Mouse (Mus musculus) MEL-GATA-1-ER (cell line): ENCODE measurements around the gene Tnfrsf11a.

Experiments
- DNase-seq: peaks from one replicate; pipeline ENCODE4 v3.0.0-alpha.2; 2012; ENCODE audit warnings: low read depth; ENCODE audit errors: extremely low read depth

Gene Tnfrsf11a

DNA sequence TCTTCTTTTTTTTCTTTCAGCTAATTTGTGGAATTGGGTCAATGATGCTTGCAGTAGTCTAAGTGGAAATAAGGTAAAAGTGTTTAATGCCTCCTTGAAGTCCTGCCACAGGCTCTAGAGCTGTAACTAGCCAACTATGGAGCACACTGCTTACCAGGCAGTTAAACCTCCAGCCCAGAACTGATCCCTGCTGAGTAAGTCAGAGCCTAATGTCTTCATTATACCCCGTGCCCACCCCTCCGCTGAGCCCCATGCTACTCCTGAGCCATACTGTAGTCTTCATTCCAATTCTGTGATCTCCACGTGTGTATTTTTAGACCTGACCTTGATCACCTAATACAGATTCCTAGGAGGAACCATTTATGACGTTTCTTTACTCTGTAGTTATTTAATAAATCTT, 44.5 kb downstream of the Tnfrsf11a start:
- no peak for DNase-seq

DNA sequence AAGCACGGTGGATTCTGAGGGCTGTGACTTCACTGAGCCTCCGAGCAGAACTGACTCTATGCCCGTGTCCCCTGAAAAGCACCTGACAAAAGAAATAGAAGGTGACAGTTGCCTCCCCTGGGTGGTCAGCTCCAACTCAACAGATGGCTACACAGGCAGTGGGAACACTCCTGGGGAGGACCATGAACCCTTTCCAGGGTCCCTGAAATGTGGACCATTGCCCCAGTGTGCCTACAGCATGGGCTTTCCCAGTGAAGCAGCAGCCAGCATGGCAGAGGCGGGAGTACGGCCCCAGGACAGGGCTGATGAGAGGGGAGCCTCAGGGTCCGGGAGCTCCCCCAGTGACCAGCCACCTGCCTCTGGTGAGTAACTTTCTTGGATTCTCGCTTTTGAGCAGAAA, 46.9 kb downstream of the Tnfrsf11a start:
- no peak for DNase-seq

GRCm38 (mm10) chr1:105827786-105828345, 47.3 kb downstream of the Tnfrsf11a start:
- no peak for DNase-seq

DNA sequence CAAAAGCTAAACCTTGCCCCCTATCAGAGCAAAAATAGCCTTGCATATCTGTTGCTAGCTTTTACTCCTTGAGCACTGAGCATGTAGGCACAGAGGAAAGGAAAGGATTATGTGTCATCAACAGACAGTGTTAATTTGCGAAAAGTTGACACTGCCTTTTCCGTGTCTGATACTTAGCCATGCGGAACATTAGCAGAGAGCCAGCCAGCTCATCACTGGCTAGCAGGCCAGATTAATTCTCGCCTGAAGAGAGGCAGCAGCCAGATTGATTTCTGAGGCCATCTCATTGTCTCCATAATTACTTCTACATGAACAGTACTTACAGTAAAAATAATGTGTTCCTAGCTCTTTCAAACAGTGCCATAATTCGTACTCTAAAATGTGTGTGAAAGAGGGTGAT, 48.7 kb downstream of the Tnfrsf11a start:
- no peak for DNase-seq

DNA sequence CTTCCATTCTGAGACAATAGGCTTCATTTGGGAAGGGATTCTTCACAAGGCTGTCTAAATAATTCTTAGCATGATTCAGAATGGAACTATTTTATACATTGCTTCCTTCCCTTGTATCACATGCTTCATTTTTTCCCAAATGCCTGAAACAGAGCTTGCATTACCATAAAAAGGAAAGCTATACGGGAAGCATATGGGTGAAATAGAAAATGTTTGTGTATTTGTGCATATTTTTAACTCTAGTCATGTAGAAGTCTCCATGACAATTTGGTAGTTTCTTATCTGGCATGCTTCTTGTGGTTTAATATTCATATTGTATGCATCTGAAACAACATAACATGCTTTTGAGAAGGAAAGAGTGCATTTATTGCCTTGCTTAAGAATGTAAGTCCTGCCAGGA, 52.3 kb downstream of the Tnfrsf11a start:
- DNase-seq = no peak

DNA sequence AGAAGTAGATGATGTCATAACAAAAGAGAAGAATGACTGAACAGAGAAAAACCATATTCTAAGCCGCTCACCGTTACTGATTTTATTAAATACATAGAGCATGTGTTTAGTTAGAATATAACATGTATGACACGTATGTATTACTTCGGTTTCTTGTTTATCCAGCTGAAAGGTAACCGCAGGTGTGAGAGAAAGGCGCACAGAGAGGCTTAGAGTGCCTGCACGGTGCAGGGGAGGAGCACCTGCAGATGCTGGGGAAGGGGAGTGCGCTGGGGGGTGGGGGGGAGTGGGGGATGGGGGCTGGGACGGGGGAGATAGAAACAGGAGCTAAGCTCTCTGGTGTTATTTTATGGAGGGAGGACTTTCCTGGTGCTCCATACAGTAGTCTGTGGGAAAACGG, 62.4 kb downstream of the Tnfrsf11a start:
- DNase-seq = no peak

DNA sequence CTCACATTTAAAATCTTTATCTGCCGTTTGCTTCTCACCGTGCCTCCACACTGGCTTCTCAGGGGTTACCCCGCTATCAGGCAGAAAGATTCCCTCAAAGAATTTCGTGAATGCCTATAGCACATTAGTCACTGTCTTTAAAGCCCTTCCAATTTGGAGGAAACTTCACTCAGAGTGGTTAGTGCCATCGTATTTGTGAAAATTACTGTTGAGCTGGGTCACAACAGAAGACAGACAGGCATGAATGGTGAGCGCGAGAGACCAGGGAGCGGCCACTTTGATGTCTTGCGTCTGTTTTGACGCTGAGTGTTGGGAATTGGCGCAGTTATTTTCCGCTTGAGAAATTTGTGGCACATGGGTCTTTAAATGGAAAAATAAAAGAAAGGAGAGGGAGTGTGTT, 62.9 kb downstream of the Tnfrsf11a start:
- DNase-seq = no peak

DNA sequence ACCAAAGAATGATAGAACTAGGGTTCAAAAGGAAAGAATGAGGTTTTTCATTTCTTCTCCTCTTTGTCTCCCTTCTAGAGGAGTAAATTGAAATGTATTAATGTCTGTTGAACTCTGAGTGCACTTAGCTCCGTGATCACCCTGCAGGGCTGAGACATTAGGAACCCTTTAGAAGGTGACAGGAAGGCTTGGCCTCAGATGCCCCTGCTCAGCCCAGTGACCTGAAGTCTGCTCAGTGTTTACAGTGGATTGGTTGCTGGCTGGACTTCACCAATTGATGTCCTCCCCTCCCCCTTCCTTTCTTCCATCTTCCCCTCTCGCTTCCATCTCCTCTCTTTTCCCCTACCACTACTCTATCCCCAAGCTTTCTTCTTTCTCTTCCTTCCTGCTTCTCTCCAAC, 63.3 kb downstream of the Tnfrsf11a start:
- DNase-seq = no peak

DNA sequence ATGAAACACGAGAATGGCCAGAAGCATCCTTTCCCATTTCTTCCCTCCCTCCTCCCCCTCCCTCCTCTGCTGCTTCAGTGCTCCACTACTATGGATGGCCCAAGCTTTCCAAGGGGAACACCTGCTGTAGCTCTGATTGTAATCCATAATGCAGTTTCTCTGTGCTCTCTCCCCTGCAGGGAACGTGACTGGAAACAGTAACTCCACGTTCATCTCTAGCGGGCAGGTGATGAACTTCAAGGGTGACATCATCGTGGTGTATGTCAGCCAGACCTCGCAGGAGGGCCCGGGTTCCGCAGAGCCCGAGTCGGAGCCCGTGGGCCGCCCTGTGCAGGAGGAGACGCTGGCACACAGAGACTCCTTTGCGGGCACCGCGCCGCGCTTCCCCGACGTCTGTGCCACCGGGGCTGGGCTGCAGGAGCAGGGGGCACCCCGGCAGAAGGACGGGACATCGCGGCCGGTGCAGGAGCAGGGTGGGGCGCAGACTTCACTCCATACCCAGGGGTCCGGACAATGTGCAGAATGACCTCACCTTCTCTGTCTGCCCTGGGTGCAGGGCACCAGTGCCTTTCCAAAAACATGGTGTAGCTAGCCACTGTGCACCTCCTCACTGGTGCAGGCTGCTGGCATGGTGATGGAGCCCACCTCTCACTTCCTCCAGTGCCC, 64.0 kb downstream of the Tnfrsf11a start:
- DNase-seq = no peak

- no peak for DNase-seq
Measured at GRCm38 (mm10) chr1:105846431-105846830, 65.9 kb downstream of the Tnfrsf11a start.

GRCm38 (mm10) chr1:105848806-105849205, 68.3 kb downstream of the Tnfrsf11a start:
- DNase-seq = no peak

- peak; percentile 66 for DNase-seq
Measured at GRCm38 (mm10) chr1:105851341-105851740, 70.8 kb downstream of the Tnfrsf11a start.

DNA sequence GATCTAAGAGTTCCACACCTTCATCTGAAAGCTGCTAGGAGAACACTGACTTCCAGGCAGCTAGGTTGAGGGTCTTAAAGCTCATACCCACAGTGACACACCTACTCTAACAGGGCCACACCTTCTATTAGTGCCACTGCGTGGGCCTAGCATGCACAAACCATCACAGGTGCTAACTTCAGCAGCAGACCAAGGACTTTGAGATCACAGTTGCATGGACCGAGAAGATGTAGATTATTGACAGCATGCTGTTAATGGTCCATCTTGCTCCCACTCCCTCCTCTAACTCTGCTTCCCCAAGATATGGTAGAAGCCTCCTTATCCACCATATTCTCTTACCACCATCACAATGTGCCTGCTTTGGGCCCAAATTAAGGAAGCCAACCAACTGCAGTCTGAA, 79.2 kb downstream of the Tnfrsf11a start:
- DNase-seq = no peak

DNA sequence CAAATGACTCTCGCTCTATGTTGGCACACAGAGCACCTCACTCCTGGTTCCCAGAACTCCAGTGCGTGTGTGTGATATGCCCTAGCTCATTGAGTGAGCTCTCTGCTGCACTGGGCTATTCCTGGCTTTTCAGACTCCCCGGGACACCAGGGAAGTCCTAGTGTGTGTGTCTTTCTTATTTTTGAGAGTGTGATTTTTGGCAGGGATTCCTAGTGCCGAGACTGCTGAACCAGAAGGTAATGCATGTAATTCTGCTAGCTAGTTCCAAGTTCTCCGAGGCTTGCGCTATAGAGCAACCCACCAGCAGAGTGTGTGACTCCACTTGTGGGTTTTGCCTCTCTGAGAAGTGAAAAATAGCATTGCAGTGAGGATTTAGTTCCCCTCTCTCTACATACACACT, 96.1 kb downstream of the Tnfrsf11a start:
- DNase-seq = no peak

DNA sequence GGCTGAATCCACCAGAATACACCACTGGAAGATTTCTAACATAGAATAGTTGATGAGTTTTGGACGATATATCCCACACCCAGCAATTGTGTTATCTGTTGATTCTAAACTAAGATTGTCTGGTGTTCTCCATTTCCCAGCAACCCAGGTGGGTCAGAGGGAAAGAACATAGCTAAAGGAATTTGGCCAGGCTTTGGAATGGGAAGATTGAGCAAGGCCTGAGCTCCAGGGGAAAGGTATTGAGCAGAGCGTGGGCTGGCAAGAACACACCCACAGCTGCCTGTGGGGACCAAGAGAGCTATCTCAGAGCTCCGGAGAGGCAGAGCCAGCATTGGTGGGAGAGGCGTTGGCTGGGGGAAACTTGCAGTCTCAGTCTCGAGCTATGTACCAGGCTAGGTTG, 97.3 kb downstream of the Tnfrsf11a start:
- DNase-seq = no peak

DNA sequence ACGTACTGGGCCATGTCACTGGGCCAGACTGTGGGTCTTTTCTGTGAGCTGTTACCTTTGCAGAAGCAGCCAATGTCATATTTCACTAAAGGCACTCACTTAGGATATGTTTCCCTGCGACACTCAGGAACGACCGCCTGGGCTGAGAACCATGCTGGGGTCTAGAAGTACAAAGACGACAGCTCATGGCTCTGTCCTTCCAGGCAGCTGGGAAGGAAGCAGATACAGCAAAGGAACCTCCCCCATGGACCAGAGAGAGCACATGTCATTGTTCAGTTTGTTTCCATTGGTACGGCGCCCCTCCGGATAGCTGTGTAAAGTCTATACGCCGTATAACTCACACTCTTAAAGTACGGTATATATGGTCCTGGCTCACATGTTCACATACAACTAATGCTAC, 97.9 kb downstream of the Tnfrsf11a start:
- no peak for DNase-seq

- DNase-seq = no peak
Measured at GRCm38 (mm10) chr1:105880555-105881304, 100.2 kb downstream of the Tnfrsf11a start.

DNA sequence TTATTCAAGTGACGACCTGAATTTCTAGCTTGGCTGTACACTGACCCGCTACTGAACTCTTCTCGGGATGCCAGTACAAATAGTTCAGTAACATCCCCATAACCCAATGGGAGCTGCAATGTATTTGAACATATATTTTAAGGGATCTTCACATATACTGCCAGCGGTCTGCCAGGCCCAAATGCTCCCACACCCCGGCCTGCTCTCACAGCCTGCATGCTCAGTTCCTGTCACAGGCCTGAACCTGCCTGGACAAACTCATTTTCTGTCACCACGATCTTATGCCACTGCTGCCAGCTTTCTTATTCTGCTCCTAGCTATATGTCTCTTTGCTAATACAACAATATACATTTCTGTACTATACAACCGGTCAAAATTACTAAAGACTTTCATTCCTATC, 100.9 kb downstream of the Tnfrsf11a start:
- no peak for DNase-seq

- no peak for DNase-seq
Measured at GRCm38 (mm10) chr1:105883498-105883897, 103.0 kb downstream of the Tnfrsf11a start.

DNA sequence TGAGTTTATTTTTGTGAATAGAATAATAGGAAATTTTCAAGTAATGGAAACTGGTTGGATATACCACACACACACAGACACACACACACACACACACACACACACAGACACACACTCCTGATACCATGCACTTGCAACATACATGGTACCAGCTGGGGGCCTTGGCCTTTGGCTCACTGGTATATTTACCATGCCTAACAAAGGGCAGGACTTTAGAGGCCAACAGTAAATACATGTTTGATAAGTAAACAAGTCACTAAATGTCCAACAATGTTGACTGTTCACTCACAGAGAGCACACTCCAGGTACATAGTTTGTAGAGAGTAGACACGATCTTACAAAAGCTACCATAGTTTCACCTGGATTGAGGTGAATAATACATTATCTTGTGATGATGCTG, 104.6 kb downstream of the Tnfrsf11a start:
- DNase-seq = no peak

DNA sequence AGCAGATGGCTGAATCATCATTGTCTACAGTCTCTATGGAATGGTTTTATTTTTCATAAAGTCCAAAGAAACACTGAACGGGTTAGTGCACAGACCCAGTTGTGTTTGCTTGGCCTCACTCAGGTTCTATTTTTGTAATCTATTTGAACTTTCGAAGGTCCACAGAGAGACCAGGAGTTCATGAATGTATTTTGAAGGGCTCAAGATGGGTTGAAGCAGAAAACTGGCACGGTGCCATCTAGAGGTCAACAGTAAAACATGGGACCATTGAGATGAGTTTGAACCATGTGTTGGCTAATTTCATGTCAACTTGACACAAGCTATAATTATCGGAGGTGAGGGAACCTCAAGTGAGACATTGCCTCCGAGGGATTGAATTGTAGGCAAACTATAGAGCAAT, 105.1 kb downstream of the Tnfrsf11a start:
- DNase-seq = no peak

GRCm38 (mm10) chr1:105886358-105886757, 105.8 kb downstream of the Tnfrsf11a start:
- no peak for DNase-seq
